12 mouse cellular contexts compared by ENCODE assay signal in genomic region chr16:94633012-94633411, GRCm38 (mm10).
DNase-seq lines count a peak whose midpoint lies in the region; ATAC-seq and TF ChIP-seq lines count a peak whose summit lies in the region.
"Had no signal": no experiment of that assay in that cellular context is flagged by ENCODE, and none has a peak within 500 bp of the region (broad histone marks: within the 10 kb centered on the region; RNA-seq: fewer than 3 reads in every experiment).

No protein-coding gene starts in this region.

- H3K27me3 ChIP-seq in heart, postnatal 0 days (ENCODE audit: control insufficient read depth, insufficient read depth, low read length): no peaks in the 10 kb centered on the region
- H3K27me3 ChIP-seq in heart, adult 2 months (ENCODE audit: control insufficient read depth, insufficient read depth, low read length): no peaks in the 10 kb centered on the region
- no peaks in the 10 kb centered on the region for H3K27me3 ChIP-seq in midbrain, embryonic 13.5 days
- no peaks in the 10 kb centered on the region for H3K27me3 ChIP-seq in midbrain, embryonic 11.5 days (ENCODE audit: control insufficient read depth, insufficient read depth, low read length)
- no peaks in the 10 kb centered on the region for H3K27me3 ChIP-seq in liver, embryonic 13.5 days
- H3K27me3 ChIP-seq in stomach, embryonic 16.5 days (ENCODE audit: control insufficient read depth, insufficient read depth, low read length): no peaks in the 10 kb centered on the region
- H3K27me3 ChIP-seq: heart, embryonic 12.5 days had no signal

- H3K4me2 ChIP-seq in heart, postnatal 0 days (ENCODE audit: low read depth, low read length): no peak overlapping the region
- no peak overlapping the region for H3K4me2 ChIP-seq in midbrain, embryonic 13.5 days (replicated peaks)
- no peak overlapping the region for H3K4me2 ChIP-seq in midbrain, embryonic 11.5 days
- H3K4me2 ChIP-seq in liver, embryonic 13.5 days: no peak overlapping the region
- no peak overlapping the region for H3K4me2 ChIP-seq in stomach, embryonic 16.5 days (ENCODE audit: low read depth, low read length)
- H3K4me2 ChIP-seq: heart, embryonic 12.5 days had no signal

- no peak for DNase-seq in heart, postnatal 0 days (ENCODE audit: low spot score)
- DNase-seq in heart, adult 2 months: no peak
- no peak for DNase-seq in midbrain, embryonic 11.5 days (ENCODE audit: low spot score, missing footprints)
- no peak for DNase-seq in liver, embryonic 13.5 days
- DNase-seq in cerebellum, adult 8-10 months: no peak
- DNase-seq in right cerebral cortex, postnatal 14 days: no peak
- DNase-seq: cerebellum, adult 11 months; lung, postnatal 10 days; right cerebral cortex, postnatal 4 days had no signal

- peak; percentile 30; the same call in 1 of the 2 replicates for ATAC-seq in heart, postnatal 0 days (ENCODE audit: insufficient read depth, low read depth)
- peak; percentile 62; the same call in 1 of the 2 replicates for ATAC-seq in midbrain, embryonic 13.5 days
- ATAC-seq in midbrain, embryonic 11.5 days (ENCODE audit: low FRiP score): no peak
- ATAC-seq in liver, embryonic 13.5 days (ENCODE audit: low read depth): peak; percentile 26; the same call in 1 of the 2 replicates
- peak; percentile 49; the same call in 1 of the 2 replicates for ATAC-seq in stomach, embryonic 16.5 days (ENCODE audit: insufficient read depth, low FRiP score)

- no peak for TF ChIP-seq CTCF in heart, postnatal 0 days (IDR thresholded peaks at IDR 0.05; ENCODE audit: low read depth)
- no peak for TF ChIP-seq CTCF in heart, adult 2 months (IDR thresholded peaks at IDR 0.05)

- H3K9ac ChIP-seq in heart, postnatal 0 days (replicated peaks; ENCODE audit: low read depth, low read length): no peak overlapping the region
- H3K9ac ChIP-seq in heart, adult 2 months (ENCODE audit: low read depth, low read length): no peak overlapping the region
- H3K9ac ChIP-seq in midbrain, embryonic 13.5 days (replicated peaks): no peak overlapping the region
- no peak overlapping the region for H3K9ac ChIP-seq in midbrain, embryonic 11.5 days (ENCODE audit: low read length)
- no peak overlapping the region for H3K9ac ChIP-seq in liver, embryonic 13.5 days
- no peak overlapping the region for H3K9ac ChIP-seq in stomach, embryonic 16.5 days (ENCODE audit: low read length)
- H3K9ac ChIP-seq: heart, embryonic 12.5 days had no signal

- intact Hi-C loops in heart, adult 2 months (cut with DNase I): no loop called here

- peaks cover 9% of the 10 kb centered on the region for H3K79me2 ChIP-seq in heart, adult 2 months (replicated peaks; ENCODE audit: control insufficient read depth, insufficient read depth, low read length)

- WGBS in heart, postnatal 0 days: 60% methylated on average over 6 of the region's 6 CpGs
- WGBS in heart, adult 2 months: 71% methylated on average over 6 of the region's 6 CpGs
- WGBS in midbrain, embryonic 13.5 days: 87% methylated on average over 6 of the region's 6 CpGs
- WGBS in midbrain, embryonic 11.5 days: 91% methylated on average over 6 of the region's 6 CpGs
- WGBS in liver, embryonic 13.5 days (ENCODE audit: insufficient replicate concordance): 76% methylated on average over 6 of the region's 6 CpGs
- whole genome bisulfite sequencing in stomach, embryonic 16.5 days: 58% methylated on average over 6 of the region's 6 CpGs

- no peaks in the 10 kb centered on the region for H3K9me3 ChIP-seq in heart, postnatal 0 days (replicated peaks; ENCODE audit: control insufficient read depth, low read length)
- no peaks in the 10 kb centered on the region for H3K9me3 ChIP-seq in midbrain, embryonic 13.5 days
- H3K9me3 ChIP-seq in midbrain, embryonic 11.5 days (ENCODE audit: control insufficient read depth, low read length): no peaks in the 10 kb centered on the region
- no peaks in the 10 kb centered on the region for H3K9me3 ChIP-seq in liver, embryonic 13.5 days (replicated peaks)
- H3K9me3 ChIP-seq in stomach, embryonic 16.5 days (replicated peaks; ENCODE audit: control insufficient read depth, low read length): no peaks in the 10 kb centered on the region
- H3K9me3 ChIP-seq: heart, embryonic 12.5 days had no signal

- H3K4me1 ChIP-seq in heart, postnatal 0 days (ENCODE audit: control insufficient read depth, insufficient read depth): peaks cover 24% of the 10 kb centered on the region
- H3K4me1 ChIP-seq in heart, adult 2 months (ENCODE audit: control insufficient read depth, insufficient read depth, low read length): peaks cover 9% of the 10 kb centered on the region
- peaks cover 36% of the 10 kb centered on the region for H3K4me1 ChIP-seq in midbrain, embryonic 13.5 days (replicated peaks)
- H3K4me1 ChIP-seq in midbrain, embryonic 11.5 days (ENCODE audit: control insufficient read depth, insufficient read depth, low read length): 0 out of 2 replicates have a peak, but pooled peaks cover 2% of the 10 kb centered on the region
- peaks cover 46% of the 10 kb centered on the region for H3K4me1 ChIP-seq in liver, embryonic 13.5 days (replicated peaks)
- peaks cover 28% of the 10 kb centered on the region for H3K4me1 ChIP-seq in stomach, embryonic 16.5 days (ENCODE audit: control insufficient read depth, insufficient read depth, low read length)

- TF ChIP-seq EP300 in heart, postnatal 0 days (IDR thresholded peaks at IDR 0.05; ENCODE audit: low read depth): no peak
- TF ChIP-seq EP300 in heart, adult 2 months (IDR thresholded peaks at IDR 0.05; ENCODE audit: insufficient read depth, low read depth, low read length): no peak

- no peak overlapping the region for H3K27ac ChIP-seq in heart, postnatal 0 days (ENCODE audit: low read depth)
- H3K27ac ChIP-seq in heart, adult 2 months: no peak overlapping the region
- H3K27ac ChIP-seq in midbrain, embryonic 13.5 days: no peak overlapping the region
- H3K27ac ChIP-seq in midbrain, embryonic 11.5 days (ENCODE audit: low read depth, low read length): no peak overlapping the region
- no peak overlapping the region for H3K27ac ChIP-seq in liver, embryonic 13.5 days
- peak overlapping the region; percentile 23; the same call in 1 of the 2 replicates for H3K27ac ChIP-seq in stomach, embryonic 16.5 days (ENCODE audit: low read length)

- H3K4me3 ChIP-seq in heart, postnatal 0 days (ENCODE audit: low read depth, low read length): no peak overlapping the region
- no peak overlapping the region for H3K4me3 ChIP-seq in heart, adult 2 months
- no peak overlapping the region for H3K4me3 ChIP-seq in midbrain, embryonic 13.5 days (replicated peaks)
- H3K4me3 ChIP-seq in midbrain, embryonic 11.5 days (ENCODE audit: low read depth, low read length): no peak overlapping the region
- H3K4me3 ChIP-seq in liver, embryonic 13.5 days (replicated peaks): no peak overlapping the region
- no peak overlapping the region for H3K4me3 ChIP-seq in stomach, embryonic 16.5 days (replicated peaks; ENCODE audit: low read length)
- H3K4me3 ChIP-seq: heart, embryonic 12.5 days had no signal

- no peaks in the 10 kb centered on the region for H3K36me3 ChIP-seq in heart, postnatal 0 days (replicated peaks; ENCODE audit: control insufficient read depth, insufficient read depth, low read length)
- H3K36me3 ChIP-seq in heart, adult 2 months (ENCODE audit: control insufficient read depth, insufficient read depth, low read length): peaks cover 16% of the 10 kb centered on the region; the same call in 1 of the 2 replicates
- no peaks in the 10 kb centered on the region for H3K36me3 ChIP-seq in midbrain, embryonic 13.5 days
- H3K36me3 ChIP-seq in midbrain, embryonic 11.5 days (ENCODE audit: control insufficient read depth, insufficient read depth, low read length): no peaks in the 10 kb centered on the region
- no peaks in the 10 kb centered on the region for H3K36me3 ChIP-seq in liver, embryonic 13.5 days
- H3K36me3 ChIP-seq in stomach, embryonic 16.5 days (ENCODE audit: control insufficient read depth, insufficient read depth, low read length): no peaks in the 10 kb centered on the region
- H3K36me3 ChIP-seq: heart, embryonic 12.5 days had no signal

- TF ChIP-seq POLR2A in heart, adult 2 months (IDR thresholded peaks at IDR 0.05; ENCODE audit: insufficient read depth, low read depth, low read length): no peak
